Mouse (Mus musculus) left cerebral cortex, postnatal 25 days (tissue): Measurements from ENCODE around the gene Rpl12. TPM values are rescaled to one million over a fixed set of nuclear protein-coding genes. Genes with fewer than 3 reads are reported as not detected.

ENCODE experiments used
- total RNA-seq, 2 experiments: library from RNA; stranded (reverse); gene quantifications; 2 replicates each; pipeline ENCODE4 v1.2.3; 2021

The Rpl12 gene
- total RNA-seq, 2 experiments from 2014 or later, result 103 to 104 TPM

Other genes starting within 250 kb of the Rpl12 start
- 100 to 1,000 TPM; 114 to 118 TPM for gene Cdk9, start 248.5 kb upstream of the Rpl12 start, total RNA-seq
- gene Sh2d3c, start 240.5 kb upstream of the Rpl12 start, total RNA-seq, result 10 to 100 TPM; 27.8 to 30.8 TPM
- gene 6330409D20Rik, start 220.5 kb upstream of the Rpl12 start, total RNA-seq, result 1 to 10 TPM; 2.3 to 2.4 TPM
- 10 to 100 TPM; 29.9 to 31.0 TPM for gene Tor2a, start 204.3 kb upstream of the Rpl12 start, total RNA-seq
- gene Ttc16, start 185.9 kb upstream of the Rpl12 start, total RNA-seq, result under 1 TPM; 0.27 to 0.87 TPM
- 1 to 10 TPM; 7.3 to 8.2 TPM for gene Ptrh1, start 185.8 kb upstream of the Rpl12 start, total RNA-seq
- under 1 TPM in 1 of 2 experiments, not detected in 1; 0.62 TPM for gene Cfap157, start 177.1 kb upstream of the Rpl12 start, total RNA-seq
- gene Stxbp1, start 114.3 kb upstream of the Rpl12 start, total RNA-seq, result 1,000 to 10,000 TPM in 1 of 2 experiments, 100 to 1,000 TPM in 1; 957 to 1,021 TPM
- 10 to 100 TPM; 20.8 to 24.6 TPM for gene Fam129b, start 85.4 kb upstream of the Rpl12 start, total RNA-seq
- 10 to 100 TPM; 35.4 to 43.8 TPM for gene Lrsam1, start 55 bp downstream of the Rpl12 start, total RNA-seq
- 10 to 100 TPM; 23.6 to 27.0 TPM for gene Slc2a8, start 20.5 kb downstream of the Rpl12 start, total RNA-seq
- gene Garnl3, start 170.1 kb downstream of the Rpl12 start, total RNA-seq, result 100 to 1,000 TPM; 117 to 125 TPM